20 mouse cellular contexts compared by ENCODE assay signal in genomic region chr4:127442001-127442400, GRCm38 (mm10).
A peak's percentile ranks its signal among the peaks of the same experiment; 100 is the strongest.
DNase-seq lines count a peak whose midpoint lies in the region; ATAC-seq and TF ChIP-seq lines count a peak whose summit lies in the region.
"Had no signal": no experiment of that assay in that cellular context is flagged by ENCODE, and none has a peak within 500 bp of the region (broad histone marks: within the 10 kb centered on the region; RNA-seq: fewer than 3 reads in every experiment).

No protein-coding gene starts in this region.

- peak; percentile 90 for ATAC-seq in frontal cortex, adult (ENCODE audit: low TSS enrichment)
- ATAC-seq: CD4-positive, CD25-positive, alpha-beta regulatory T cell, adult 4 months; forebrain, embryonic 16.5 days had no signal

- H3K27ac ChIP-seq in left cerebral cortex, adult 2 months = peak overlapping the region; percentile 50; the same call in 1 of the 2 replicates
- H3K27ac ChIP-seq: embryonic facial prominence, embryonic 12.5 days; gastrocnemius, adult 2 months; hindbrain, embryonic 10.5 days; hindbrain, embryonic 14.5 days had no signal

- DNase-seq in frontal cortex, postnatal 14 days (ENCODE audit: low spot score in 2 of 2) = no peak
- DNase-seq in left cerebral cortex, adult 2 months (ENCODE audit: extremely low spot score in 1 of 2, low spot score in 2 of 2) = peak in 1 of 2 experiments; percentile 31
- no peak for DNase-seq in left cerebral cortex, adult 8-10 months (ENCODE audit: low spot score in 2 of 2)
- DNase-seq in right cerebral cortex, adult 2 months (ENCODE audit: low spot score in 2 of 2) = peak; percentile 10 to 16
- DNase-seq in right cerebral cortex, postnatal 4 days = no peak
- DNase-seq in layer of hippocampus, postnatal 14 days (ENCODE audit: low spot score in 2 of 2) = no peak
- DNase-seq: adrenal gland, adult 8-10 months; B cell, adult 2 months; cerebellum, adult 11-12 months; cerebellum, adult 9-10 months; cerebellum, postnatal 25 days; gastrocnemius, adult 2 months; gastrocnemius, postnatal 25 days had no signal

- no peak for TF ChIP-seq CTCF in left cerebral cortex, adult 2 months (IDR thresholded peaks at IDR 0.05)

- intact Hi-C loops in left cerebral cortex, adult 2 months (cut with DNase I) = loop anchor here (5.0 kb wide), 2 partner anchors 75 to 160 kb away; no protein-coding TSS in a partner anchor

- no peak overlapping the region for H3K4me3 ChIP-seq in left cerebral cortex, adult 2 months
- H3K4me3 ChIP-seq: embryonic facial prominence, embryonic 12.5 days; gastrocnemius, adult 2 months; heart, embryonic 12.5 days; hindbrain, embryonic 10.5 days had no signal

Comparison
In these comparisons a context has a peak if more than half of its experiments do, and no peak if none do; other contexts are left out.
1. DNase-seq: peak in right cerebral cortex, adult 2 months (2 of 2); none in frontal cortex, postnatal 14 days (0 of 2), left cerebral cortex, adult 8-10 months (0 of 2), right cerebral cortex, postnatal 4 days (single experiment) and layer of hippocampus, postnatal 14 days (0 of 2).